Mouse (Mus musculus): ENCODE data around the gene Eva1a. TPM values are rescaled to one million over a fixed set of nuclear protein-coding genes. Genes with fewer than 3 reads are reported as not detected.

Eva1a gene
- polyA plus RNA-seq, 1 experiment, result 14.9 TPM

- no peaks in the 10 kb centered on the region for H3K27me3 ChIP-seq (ENCODE audit: control insufficient read depth, insufficient read depth, low read length)
- no peak overlapping the region for H3K4me3 ChIP-seq (replicated peaks; ENCODE audit: insufficient read depth, low read depth, low read length)
- H3K4me1 ChIP-seq (ENCODE audit: control insufficient read depth, insufficient read depth, low read length), result peaks cover 8% of the 10 kb centered on the region
- no peak overlapping the region for H3K27ac ChIP-seq (ENCODE audit: insufficient read depth, low read length)
- 65% methylated on average over 4 of the region's 4 CpGs for WGBS
- TF ChIP-seq POLR2A (IDR thresholded peaks at IDR 0.05; ENCODE audit: borderline replicate concordance, insufficient read depth, low read length) (no peak), CTCF (IDR thresholded peaks at IDR 0.05; ENCODE audit: borderline replicate concordance, insufficient read depth, low read depth, low read length) (no peak)
- no peak for DNase-seq
These were observed 47.3 kb downstream of the Eva1a start for GRCm38 (mm10) chr6:82088133-82088532.

DNA sequence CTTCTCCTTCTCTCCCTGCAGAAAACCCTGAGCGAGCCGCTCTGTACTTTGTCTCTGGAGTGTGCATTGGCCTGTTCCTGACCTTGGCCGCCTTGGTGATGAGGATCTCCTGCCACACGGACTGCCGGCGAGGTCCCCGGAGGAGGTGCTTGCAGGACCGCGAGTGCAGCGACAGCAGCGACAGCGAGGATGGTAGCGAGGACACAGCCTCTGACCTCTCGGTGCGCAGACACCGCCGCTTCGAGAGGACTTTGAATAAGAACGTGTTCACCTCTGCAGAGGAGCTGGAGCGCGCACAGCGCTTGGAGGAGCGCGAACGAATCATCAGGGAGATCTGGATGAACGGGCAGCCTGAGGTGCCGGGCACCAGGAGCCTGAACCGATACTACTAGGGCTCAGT is 50.9 kb downstream of the Eva1a start:
- WGBS, result 5% methylated on average over 28 of the region's 28 CpGs

GRCm38 (mm10) chr6:82097705-82098104 is 56.9 kb downstream of the Eva1a start:
- no peak for DNase-seq

More for the DNA sequence above, 50.9 kb downstream of the Eva1a start:
- no peak for TF ChIP-seq POLR2A (IDR thresholded peaks at IDR 0.05; ENCODE audit: borderline replicate concordance, insufficient read depth, low read length)
- no peak for TF ChIP-seq CTCF (IDR thresholded peaks at IDR 0.05; ENCODE audit: borderline replicate concordance, insufficient read depth, low read depth, low read length)
- DNase-seq, result peak in 1 of 2 experiments; percentile 11
- H3K4me1 ChIP-seq (ENCODE audit: control insufficient read depth, insufficient read depth, low read length), result no peaks in the 10 kb centered on the region; the same call in 1 of the 2 replicates
- no peaks in the 10 kb centered on the region for H3K27me3 ChIP-seq (ENCODE audit: control insufficient read depth, insufficient read depth, low read length)
- no peak overlapping the region for H3K4me3 ChIP-seq (replicated peaks; ENCODE audit: insufficient read depth, low read depth, low read length)
- no peak overlapping the region for H3K27ac ChIP-seq (ENCODE audit: insufficient read depth, low read length)

GRCm38 (mm10) chr6:82098456-82098855 is 57.6 kb downstream of the Eva1a start:
- TF ChIP-seq CTCF (IDR thresholded peaks at IDR 0.05; ENCODE audit: borderline replicate concordance, insufficient read depth, low read depth, low read length) (no peak), POLR2A (IDR thresholded peaks at IDR 0.05; ENCODE audit: borderline replicate concordance, insufficient read depth, low read length) (no peak)
- H3K4me1 ChIP-seq (ENCODE audit: control insufficient read depth, insufficient read depth, low read length), result no peaks in the 10 kb centered on the region
- no peak overlapping the region for H3K4me3 ChIP-seq (replicated peaks; ENCODE audit: insufficient read depth, low read depth, low read length)
- H3K27me3 ChIP-seq (ENCODE audit: control insufficient read depth, insufficient read depth, low read length), result no peaks in the 10 kb centered on the region
- 93% methylated on average over 1 of the region's 1 CpGs for WGBS
- H3K27ac ChIP-seq (ENCODE audit: insufficient read depth, low read length), result no peak overlapping the region
- no peak for DNase-seq

More at GRCm38 (mm10) chr6:82097705-82098104, 56.9 kb downstream of the Eva1a start:
- 89% methylated on average over 1 of the region's 1 CpGs for WGBS
- Histone ChIP-seq H3K4me1 (ENCODE audit: control insufficient read depth, insufficient read depth, low read length) (no peaks in the 10 kb centered on the region), H3K27me3 (ENCODE audit: control insufficient read depth, insufficient read depth, low read length) (no peaks in the 10 kb centered on the region), H3K4me3 (replicated peaks; ENCODE audit: insufficient read depth, low read depth, low read length) (no peak overlapping the region), H3K27ac (ENCODE audit: insufficient read depth, low read length) (no peak overlapping the region)
- TF ChIP-seq POLR2A (IDR thresholded peaks at IDR 0.05; ENCODE audit: borderline replicate concordance, insufficient read depth, low read length) (no peak), CTCF (IDR thresholded peaks at IDR 0.05; ENCODE audit: borderline replicate concordance, insufficient read depth, low read depth, low read length) (no peak)

GRCm38 (mm10) chr6:82110473-82110872 is 69.6 kb downstream of the Eva1a start:
- DNase-seq, result no peak
- Histone ChIP-seq H3K4me3 (replicated peaks; ENCODE audit: insufficient read depth, low read depth, low read length) (no peak overlapping the region), H3K27ac (ENCODE audit: insufficient read depth, low read length) (no peak overlapping the region), H3K4me1 (ENCODE audit: control insufficient read depth, insufficient read depth, low read length) (no peaks in the 10 kb centered on the region), H3K27me3 (ENCODE audit: control insufficient read depth, insufficient read depth, low read length) (no peaks in the 10 kb centered on the region)
- 29% methylated on average over 7 of the region's 7 CpGs for WGBS
- TF ChIP-seq POLR2A (IDR thresholded peaks at IDR 0.05; ENCODE audit: borderline replicate concordance, insufficient read depth, low read length), result no peak
- TF ChIP-seq CTCF (IDR thresholded peaks at IDR 0.05; ENCODE audit: borderline replicate concordance, insufficient read depth, low read depth, low read length), result no peak

- H3K27me3 ChIP-seq (ENCODE audit: control insufficient read depth, insufficient read depth, low read length), result no peaks in the 10 kb centered on the region
- no peak overlapping the region for H3K27ac ChIP-seq (ENCODE audit: insufficient read depth, low read length)
- no peak overlapping the region for H3K4me3 ChIP-seq (replicated peaks; ENCODE audit: insufficient read depth, low read depth, low read length)
- TF ChIP-seq CTCF (IDR thresholded peaks at IDR 0.05; ENCODE audit: borderline replicate concordance, insufficient read depth, low read depth, low read length) (no peak), POLR2A (IDR thresholded peaks at IDR 0.05; ENCODE audit: borderline replicate concordance, insufficient read depth, low read length) (no peak)
- 95% methylated on average over 1 of the region's 1 CpGs for WGBS
- no peak for DNase-seq
- H3K4me1 ChIP-seq (ENCODE audit: control insufficient read depth, insufficient read depth, low read length), result no peaks in the 10 kb centered on the region
These were observed 70.3 kb downstream of the Eva1a start for GRCm38 (mm10) chr6:82111111-82111510.

DNA sequence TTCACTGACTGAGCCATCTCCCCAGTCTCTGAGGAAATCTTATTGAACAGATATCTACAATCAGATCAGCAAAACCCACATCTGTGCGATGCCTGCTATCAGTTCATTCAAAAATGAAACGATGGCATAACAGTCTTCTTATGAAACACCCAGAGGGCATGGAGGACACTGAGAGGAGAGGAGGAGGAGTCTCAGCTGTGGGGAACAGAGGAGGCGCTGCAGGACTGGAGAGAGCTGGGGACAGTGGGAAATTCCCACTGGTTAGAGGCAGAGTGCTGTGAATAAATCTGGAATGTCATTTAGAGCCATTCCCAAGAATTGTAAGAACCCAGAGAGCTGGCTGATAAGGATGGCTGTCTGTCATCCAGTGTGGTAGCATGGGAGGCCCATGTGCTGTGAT is 70.7 kb downstream of the Eva1a start:
- no peak overlapping the region for H3K27ac ChIP-seq (ENCODE audit: insufficient read depth, low read length)
- WGBS, result 84% methylated on average over 3 of the region's 3 CpGs
- DNase-seq, result no peak
- H3K4me1 ChIP-seq (ENCODE audit: control insufficient read depth, insufficient read depth, low read length), result no peaks in the 10 kb centered on the region
- H3K4me3 ChIP-seq (replicated peaks; ENCODE audit: insufficient read depth, low read depth, low read length), result no peak overlapping the region
- TF ChIP-seq CTCF (IDR thresholded peaks at IDR 0.05; ENCODE audit: borderline replicate concordance, insufficient read depth, low read depth, low read length) (no peak), POLR2A (IDR thresholded peaks at IDR 0.05; ENCODE audit: borderline replicate concordance, insufficient read depth, low read length) (no peak)
- no peaks in the 10 kb centered on the region for H3K27me3 ChIP-seq (ENCODE audit: control insufficient read depth, insufficient read depth, low read length)

- TF ChIP-seq POLR2A (IDR thresholded peaks at IDR 0.05; ENCODE audit: borderline replicate concordance, insufficient read depth, low read length), result no peak
- TF ChIP-seq CTCF (IDR thresholded peaks at IDR 0.05; ENCODE audit: borderline replicate concordance, insufficient read depth, low read depth, low read length), result no peak
- H3K4me1 ChIP-seq (ENCODE audit: control insufficient read depth, insufficient read depth, low read length), result no peaks in the 10 kb centered on the region
- H3K27me3 ChIP-seq (ENCODE audit: control insufficient read depth, insufficient read depth, low read length), result no peaks in the 10 kb centered on the region
- no peak for DNase-seq
- H3K4me3 ChIP-seq (replicated peaks; ENCODE audit: insufficient read depth, low read depth, low read length), result no peak overlapping the region
- H3K27ac ChIP-seq (ENCODE audit: insufficient read depth, low read length), result no peak overlapping the region
- 48% methylated on average over 14 of the region's 14 CpGs for WGBS
These were observed 71.6 kb downstream of the Eva1a start for GRCm38 (mm10) chr6:82112127-82113090.
